Mouse (Mus musculus): ENCODE results near the gene Gng7.

The Gng7 gene

DNA sequence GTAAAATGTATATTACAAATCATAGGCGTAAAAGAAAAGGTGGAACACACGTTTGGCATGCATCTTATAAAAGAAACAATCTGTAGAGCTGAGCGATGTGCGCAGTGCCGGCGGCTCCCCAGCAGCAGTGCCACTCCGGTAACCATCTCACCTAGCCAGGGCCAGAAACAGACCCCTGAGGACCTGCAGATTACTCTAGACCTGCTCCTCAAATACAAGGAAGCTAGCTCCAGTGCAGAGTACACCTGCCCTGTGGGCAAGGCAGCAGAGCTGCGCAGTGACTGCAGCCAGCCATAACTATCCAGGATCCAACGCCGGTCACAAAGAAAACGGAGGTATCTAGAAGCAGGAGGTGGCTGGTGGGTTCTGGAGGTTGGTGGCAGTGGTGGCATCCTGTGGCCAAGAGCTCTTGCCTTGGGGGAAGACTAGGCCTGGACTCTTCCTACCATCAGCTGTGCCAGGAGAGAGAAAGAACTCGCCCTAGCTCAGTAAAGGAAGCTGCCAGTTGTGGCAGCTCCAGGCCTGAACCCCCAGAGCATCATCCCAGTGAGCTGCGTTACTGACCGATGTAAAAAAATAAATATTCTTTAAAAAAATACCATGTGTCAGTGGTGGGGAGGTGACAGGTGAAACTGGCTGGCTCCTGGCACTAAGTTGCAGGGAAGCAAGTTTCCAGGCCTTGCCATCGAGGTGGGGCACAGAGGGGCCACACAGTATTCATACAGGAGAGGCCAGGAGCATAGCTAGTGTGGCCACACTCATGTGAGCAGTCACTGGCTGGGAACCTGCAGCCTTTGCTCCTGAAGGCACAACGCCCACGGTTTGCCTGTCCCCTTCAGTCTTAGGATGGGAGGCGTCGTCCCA lies 113.1 kb downstream of the Gng7 start:
- no peak for DNase-seq (ENCODE audit: extremely low spot score, low spot score)

DNA sequence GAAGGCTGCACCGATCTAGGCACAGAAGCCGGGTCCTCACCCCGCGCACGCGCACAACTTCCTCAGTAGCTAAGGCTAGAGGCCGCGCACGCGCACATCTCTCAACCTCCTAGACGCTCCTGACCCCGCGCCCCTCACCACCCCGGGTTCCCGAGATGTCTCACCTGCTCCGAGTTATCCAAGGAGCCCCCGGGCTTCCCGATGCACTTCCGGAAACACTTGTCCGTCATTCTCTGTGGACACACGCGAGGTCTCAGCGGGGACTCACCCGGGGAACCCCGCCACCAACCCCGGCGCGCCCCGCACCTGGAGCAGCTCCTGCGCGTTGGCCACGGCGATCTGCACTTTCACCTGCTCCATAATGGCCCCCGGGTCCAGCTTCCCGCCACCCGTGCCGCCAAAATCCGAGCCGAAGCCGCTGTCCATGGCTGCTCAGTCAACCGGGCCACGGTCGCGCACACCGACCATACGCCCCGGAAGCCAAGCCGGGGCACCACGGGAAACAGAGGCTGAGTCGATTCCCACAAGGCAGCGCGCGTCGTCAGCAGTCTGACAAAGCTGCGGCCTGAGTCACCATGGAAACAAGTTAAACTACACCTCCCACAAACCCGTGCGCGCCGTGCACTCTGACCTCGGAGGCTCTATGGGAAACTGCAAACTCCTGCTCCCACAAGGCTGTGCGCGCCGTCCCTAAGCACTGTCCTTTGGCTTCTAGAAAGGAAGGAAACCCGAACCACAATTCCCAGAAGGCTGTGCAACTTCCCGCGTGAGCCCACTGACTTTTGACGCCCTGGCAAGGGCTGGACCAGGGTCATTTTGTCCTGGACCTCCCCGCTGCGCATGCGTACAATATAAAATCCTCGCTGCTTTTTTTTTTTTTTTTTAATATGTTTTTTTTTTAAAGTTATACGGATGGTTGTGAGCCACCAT lies 114.2 kb downstream of the Gng7 start, which contains the start of gene Timm13:
Gene Timm13 (minus strand): TSS at position 652 of the 930 bp plus-strand sequence.
- peak; percentile 99 for DNase-seq (ENCODE audit: extremely low spot score, low spot score)

- DNase-seq (ENCODE audit: extremely low spot score, low spot score) = no peak
These were observed 115.0 kb downstream of the Gng7 start for GRCm38 (mm10) chr10:80899591-80900317.

DNA sequence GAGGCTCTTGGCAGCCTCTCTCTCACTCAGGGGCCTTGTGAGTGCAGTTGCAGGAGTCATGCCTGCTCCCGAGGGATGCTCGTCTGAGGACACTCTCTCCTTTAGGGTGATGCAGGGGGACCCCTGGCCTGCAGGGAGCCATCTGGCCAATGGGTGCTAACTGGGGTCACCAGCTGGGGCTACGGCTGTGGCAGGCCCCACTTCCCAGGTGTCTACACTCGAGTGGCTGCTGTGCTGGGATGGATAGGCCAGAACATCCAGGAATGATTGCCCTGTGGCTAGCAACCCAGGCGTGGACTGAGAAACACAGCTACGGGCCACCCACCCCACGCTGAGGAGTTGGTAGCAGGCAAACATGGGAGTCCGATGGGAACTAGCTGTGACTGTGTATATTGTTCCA lies 115.7 kb downstream of the Gng7 start:
- no peak for DNase-seq (ENCODE audit: extremely low spot score, low spot score)
